Mouse (Mus musculus) spleen, embryonic (tissue): Measurements from ENCODE around the gene Cyb5d1.

ENCODE experiments used
- CTCF ChIA-PET: fragments of 350-600 bp; sonication (Branson Sonifier 250); formaldehyde crosslinking; loops from one replicate; lab custom pipeline; 2022; lab: Charles Lee

Gene Cyb5d1

DNA sequence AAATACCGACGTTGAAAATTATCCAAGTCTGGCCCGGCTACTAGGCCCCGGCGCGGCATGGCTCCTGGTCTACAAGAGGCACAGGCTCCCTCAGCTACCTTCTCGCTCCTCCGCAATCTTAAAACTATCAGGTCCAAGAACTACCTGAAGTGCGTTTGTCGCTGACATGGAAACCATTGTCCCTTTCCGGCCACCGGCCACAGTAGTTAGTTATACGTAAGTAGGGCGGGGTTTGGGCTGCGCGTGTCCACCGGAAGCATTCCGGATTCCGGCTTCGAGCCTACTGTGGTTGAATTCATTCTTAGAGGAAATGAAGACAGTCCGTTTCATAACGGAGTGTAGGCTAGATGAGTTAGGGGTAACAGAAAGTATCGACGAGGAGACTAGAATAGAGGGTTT lies at the start of gene Cyb5d1, which contains the start of gene Naa38:
TSS of gene Cyb5d1 (minus strand) at position 397 of the 399 bp plus-strand sequence.
TSS of gene Naa38 (plus strand) at position 253 of the 399 bp plus-strand sequence.
- CTCF ChIA-PET = interaction anchor here (0.5 to 1.2 kb wide), 3 partner anchors 19 to 154 kb away, joined by 3 read pairs; partner anchors contain the start of gene Dnah2

- CTCF ChIA-PET = no interaction called here
Observed at GRCm38 (mm10) chr11:69443328-69443727, 47.9 kb upstream of the Cyb5d1 start.

GRCm38 (mm10) chr11:69437291-69437690 lies 41.9 kb upstream of the Cyb5d1 start:
- CTCF ChIA-PET = interaction anchor here (0.5 kb wide), 1 partner anchor 32 kb away, joined by 3 read pairs; no protein-coding TSS in a partner anchor

GRCm38 (mm10) chr11:69433189-69433588 lies 37.8 kb upstream of the Cyb5d1 start:
- CTCF ChIA-PET = no interaction called here

- CTCF ChIA-PET = interaction anchor here (0.6 to 1.0 kb wide), 6 partner anchors 13 to 101 kb away, joined by 3 to 6 read pairs (median 4); partner anchors contain the start of genes Cyb5d1 and Naa38
Observed at GRCm38 (mm10) chr11:69432640-69432982, 37.2 kb upstream of the Cyb5d1 start.

GRCm38 (mm10) chr11:69431829-69432639 lies 36.6 kb upstream of the Cyb5d1 start:
- CTCF ChIA-PET = interaction anchor here (0.6 to 1.0 kb wide), 8 partner anchors 12 to 101 kb away, joined by 3 to 7 read pairs (median 4); partner anchors contain the start of genes Cyb5d1 and Naa38

GRCm38 (mm10) chr11:69430631-69431030 lies 35.2 kb upstream of the Cyb5d1 start:
- CTCF ChIA-PET = interaction anchor here (1.1 kb wide), 1 partner anchor 24 kb away, joined by 3 read pairs; no protein-coding TSS in a partner anchor

- CTCF ChIA-PET = interaction anchor here (1.1 to 1.5 kb wide), 2 partner anchors 22 to 36 kb away, joined by 3 read pairs; no protein-coding TSS in a partner anchor
Observed at GRCm38 (mm10) chr11:69429313-69429712, 33.9 kb upstream of the Cyb5d1 start.

GRCm38 (mm10) chr11:69428751-69429150 lies 33.3 kb upstream of the Cyb5d1 start:
- CTCF ChIA-PET = interaction anchor here (1.5 kb wide), 1 partner anchor 35 kb away, joined by 3 read pairs; no protein-coding TSS in a partner anchor

GRCm38 (mm10) chr11:69426246-69426645 lies 30.8 kb upstream of the Cyb5d1 start:
- CTCF ChIA-PET = no interaction called here

DNA sequence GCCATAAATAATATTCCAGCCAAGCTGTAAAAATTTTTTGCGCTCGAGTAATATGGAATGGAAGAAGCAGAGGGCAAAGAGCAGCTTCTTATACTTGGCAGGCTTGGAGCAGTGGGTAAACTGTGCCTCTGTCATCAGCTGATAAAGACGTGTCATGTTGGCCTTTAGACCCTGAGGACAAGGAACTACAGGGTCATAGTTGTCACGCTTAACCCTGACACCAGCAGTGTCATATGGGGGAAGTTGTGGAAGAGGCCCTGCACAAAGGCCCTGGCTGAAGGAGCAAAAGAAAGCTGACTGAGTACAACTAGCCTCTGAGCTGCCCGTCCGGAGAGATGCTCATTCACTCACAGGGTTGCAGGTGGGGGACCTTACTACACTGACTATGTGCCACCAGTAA lies 28.5 kb upstream of the Cyb5d1 start:
- CTCF ChIA-PET = interaction anchor here (0.5 to 0.6 kb wide), 2 partner anchors 25 to 126 kb away, joined by 3 to 4 read pairs; no protein-coding TSS in a partner anchor

DNA sequence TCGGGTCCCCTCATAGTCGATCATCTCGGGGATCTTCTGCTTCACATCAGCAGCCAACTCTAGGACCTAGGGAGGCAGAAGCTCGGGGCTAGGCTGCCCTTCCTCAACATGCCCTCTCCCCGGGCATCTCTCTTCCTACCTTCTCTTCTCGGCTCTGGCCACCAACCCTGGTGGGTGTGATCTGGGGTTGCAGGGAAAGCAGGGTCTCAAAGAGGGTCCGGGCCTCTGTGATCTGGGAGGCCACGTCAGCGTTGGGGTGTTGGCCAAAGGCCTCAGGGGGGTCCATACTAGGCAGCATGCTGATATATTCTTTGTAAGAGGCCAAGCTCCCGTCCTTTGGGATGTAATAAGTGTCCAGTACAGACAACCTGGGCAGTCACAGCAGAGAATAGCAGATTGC lies 27.4 kb upstream of the Cyb5d1 start:
- CTCF ChIA-PET = interaction anchor here (1.2 kb wide), 1 partner anchor 53 kb away, joined by 8 read pairs; no protein-coding TSS in a partner anchor

GRCm38 (mm10) chr11:69421131-69421977 lies 25.9 kb upstream of the Cyb5d1 start:
- CTCF ChIA-PET = interaction anchor here (1.2 kb wide), 1 partner anchor 51 kb away, joined by 8 read pairs; no protein-coding TSS in a partner anchor

- CTCF ChIA-PET = interaction anchor here (1.2 kb wide), 1 partner anchor 11 kb away, joined by 3 read pairs; no protein-coding TSS in a partner anchor
Observed at GRCm38 (mm10) chr11:69420554-69421000, 25.1 kb upstream of the Cyb5d1 start.

DNA sequence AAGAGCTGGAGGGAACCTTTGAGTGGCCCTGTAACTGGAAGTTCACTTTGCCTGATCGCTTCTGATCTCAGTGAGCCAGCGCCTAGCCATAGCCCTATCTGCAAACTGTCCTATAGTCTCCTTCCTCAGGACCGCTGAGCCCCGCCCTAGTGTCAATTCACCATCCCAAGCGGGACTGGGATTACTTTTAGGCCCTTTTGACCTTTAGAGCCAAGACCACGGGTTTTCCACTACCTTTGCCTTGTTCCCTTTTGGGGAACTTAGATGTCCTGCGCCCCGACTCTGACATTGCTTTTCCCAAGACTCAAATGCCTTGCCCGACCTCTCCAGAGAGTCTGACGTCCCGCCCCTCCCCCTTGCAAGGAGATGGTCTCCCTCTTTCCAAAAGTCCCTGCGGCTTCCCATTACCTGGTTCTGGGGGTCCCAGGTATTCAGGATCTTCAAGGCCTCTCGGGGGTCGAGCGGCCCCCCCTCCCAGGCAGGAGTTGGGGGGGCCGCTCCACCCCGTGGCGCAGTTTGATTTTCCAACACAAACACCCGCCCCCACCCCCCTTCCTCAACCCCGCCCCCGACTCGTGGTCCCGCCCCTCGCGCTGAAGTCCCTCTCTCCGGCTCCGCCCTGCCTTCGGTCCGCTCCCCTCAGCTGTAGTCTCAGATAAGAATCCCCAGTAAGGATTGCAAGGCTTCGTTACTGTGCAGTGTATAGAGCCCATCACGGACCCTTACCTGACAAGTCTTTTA lies 24.6 kb upstream of the Cyb5d1 start:
- CTCF ChIA-PET = interaction anchor here (1.2 kb wide), 1 partner anchor 12 kb away, joined by 3 read pairs; no protein-coding TSS in a partner anchor

- CTCF ChIA-PET = interaction anchor here (0.6 to 1.2 kb wide), 4 partner anchors 11 to 1243 kb away, joined by 3 to 4 read pairs (median 4); no protein-coding TSS in a partner anchor
Observed at GRCm38 (mm10) chr11:69419443-69419812, 24.0 kb upstream of the Cyb5d1 start.

DNA sequence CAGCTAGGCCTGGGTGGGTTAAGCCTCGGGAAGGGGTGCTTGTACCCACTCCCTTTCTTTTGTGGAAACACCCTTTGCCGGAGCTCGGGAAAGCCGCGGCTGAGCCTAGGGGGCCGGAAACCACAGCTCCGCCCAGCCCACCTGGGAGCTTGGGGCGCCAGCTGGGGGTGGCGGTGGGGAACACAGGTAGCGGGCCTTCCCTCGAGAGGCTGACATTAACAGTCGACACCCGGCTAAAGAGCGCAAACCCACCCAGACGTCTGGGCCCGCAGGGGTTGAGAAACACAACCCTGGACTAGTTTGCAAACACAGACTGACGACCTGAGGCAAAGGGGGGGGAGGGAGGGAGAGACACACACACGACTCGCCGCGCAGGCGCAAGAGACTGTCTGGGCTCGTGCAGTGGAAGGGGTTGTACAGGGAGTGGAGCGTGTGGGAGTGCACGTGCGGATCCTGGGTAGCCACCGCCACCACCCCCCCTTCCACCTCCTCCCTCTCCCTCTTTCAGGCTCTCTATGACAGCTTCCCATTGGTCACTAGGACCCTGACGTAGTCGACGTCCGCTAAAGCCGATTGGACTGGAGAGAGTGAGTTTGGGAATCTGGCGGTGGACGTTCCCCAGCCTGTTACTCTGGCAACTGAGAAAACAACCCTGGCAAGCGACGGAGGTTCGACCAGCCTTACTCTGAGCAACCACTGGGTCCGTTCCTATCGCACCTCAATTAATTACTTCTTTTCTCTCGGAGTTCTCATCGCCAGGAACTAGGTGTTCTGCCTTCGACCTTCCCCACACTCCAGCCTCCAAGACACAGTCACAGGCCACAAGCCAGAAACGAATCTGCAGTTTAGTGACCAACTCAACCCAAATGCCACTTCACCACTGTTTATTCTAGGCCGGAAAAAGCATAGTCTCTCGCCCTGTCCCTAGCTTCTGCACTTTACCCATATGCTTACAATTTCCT lies 23.3 kb upstream of the Cyb5d1 start:
- CTCF ChIA-PET = interaction anchor here (0.6 to 1.1 kb wide), 3 partner anchors 10 to 1244 kb away, joined by 3 to 4 read pairs (median 4); no protein-coding TSS in a partner anchor

- CTCF ChIA-PET = interaction anchor here (0.7 kb wide), 1 partner anchor 316 kb away, joined by 3 read pairs; no protein-coding TSS in a partner anchor
Observed at GRCm38 (mm10) chr11:69417449-69418384, 22.3 kb upstream of the Cyb5d1 start.
